Mouse (Mus musculus): ENCODE data around the gene Thra. TPM values are rescaled to one million over a fixed set of nuclear protein-coding genes. Genes with fewer than 3 reads are reported as not detected.

The Thra gene
- polyA plus RNA-seq, 1 experiment from 2014 or later, result 46.8 TPM

GRCm38 (mm10) chr11:98740026-98740392 lies 429 bp upstream of the Thra start:
- 6% methylated on average over 8 of the region's 8 CpGs for WGBS
- no peaks in the 10 kb centered on the region for H3K9me3 ChIP-seq (ENCODE audit: low read depth, low read length)
- H3K36me3 ChIP-seq (ENCODE audit: insufficient read depth), result no peaks in the 10 kb centered on the region
- ATAC-seq (ENCODE audit: insufficient read depth) (peak; percentile 22; the same call in 1 of the 2 replicates), DNase-seq (peak; percentile 70)
- H3K4me3 ChIP-seq (ENCODE audit: low read depth, low read length), result peak overlapping the region; percentile 75
- H3K4me2 ChIP-seq, result peak overlapping the region; percentile 76
- no peaks in the 10 kb centered on the region for H3K27me3 ChIP-seq (ENCODE audit: insufficient read depth, low read length)
- H3K27ac ChIP-seq (ENCODE audit: low read depth), result peak overlapping the region; percentile 95
- TF ChIP-seq CTCF (IDR thresholded peaks at IDR 0.05; ENCODE audit: low read depth), result no peak
- peak overlapping the region; percentile 81 for H3K9ac ChIP-seq
- H3K4me1 ChIP-seq (ENCODE audit: insufficient read depth), result peaks cover 28% of the 10 kb centered on the region

DNA sequence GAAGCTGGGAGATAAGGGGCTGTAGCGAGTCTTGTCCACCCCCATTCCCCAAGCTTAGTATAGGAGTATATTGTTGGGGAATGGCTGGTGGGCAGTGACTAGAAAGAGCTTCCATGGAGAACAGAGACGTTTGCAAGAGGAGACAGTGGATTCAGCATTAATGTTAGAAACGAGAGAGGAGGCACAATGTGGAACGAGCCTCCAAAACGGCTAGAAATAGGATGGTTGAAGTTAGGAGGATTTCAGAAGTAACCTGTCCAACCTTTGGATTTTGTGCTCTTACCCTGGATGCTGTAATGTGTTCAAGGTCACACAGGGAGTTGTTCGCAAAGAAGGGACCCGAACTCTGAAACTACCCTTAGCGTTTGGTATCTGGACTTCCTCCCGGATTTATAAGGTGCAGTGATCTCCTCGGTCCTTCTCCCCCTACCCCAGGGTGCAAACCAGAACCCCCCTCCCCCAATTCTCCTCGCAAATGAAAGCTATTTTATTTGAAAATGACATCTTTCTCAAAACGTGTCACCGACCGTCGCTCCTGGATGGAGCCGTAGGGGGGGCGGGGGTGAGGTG lies 698 bp downstream of the Thra start:
- peak overlapping the region; percentile 75 for H3K4me3 ChIP-seq (ENCODE audit: low read depth, low read length)
- H3K27ac ChIP-seq (ENCODE audit: low read depth), result peak overlapping the region; percentile 95
- H3K4me1 ChIP-seq (ENCODE audit: insufficient read depth), result peaks cover 37% of the 10 kb centered on the region
- H3K27me3 ChIP-seq (ENCODE audit: insufficient read depth, low read length), result no peaks in the 10 kb centered on the region
- no peaks in the 10 kb centered on the region for H3K9me3 ChIP-seq (ENCODE audit: low read depth, low read length)
- DNase-seq (peak; percentile 25), ATAC-seq (ENCODE audit: insufficient read depth) (no peak)
- under 1% methylated on average over 17 of the region's 17 CpGs for WGBS
- no peak for TF ChIP-seq CTCF (IDR thresholded peaks at IDR 0.05; ENCODE audit: low read depth)
- peak overlapping the region; percentile 76 for H3K4me2 ChIP-seq
- H3K36me3 ChIP-seq (ENCODE audit: insufficient read depth), result no peaks in the 10 kb centered on the region
- H3K9ac ChIP-seq, result peak overlapping the region; percentile 81

DNA sequence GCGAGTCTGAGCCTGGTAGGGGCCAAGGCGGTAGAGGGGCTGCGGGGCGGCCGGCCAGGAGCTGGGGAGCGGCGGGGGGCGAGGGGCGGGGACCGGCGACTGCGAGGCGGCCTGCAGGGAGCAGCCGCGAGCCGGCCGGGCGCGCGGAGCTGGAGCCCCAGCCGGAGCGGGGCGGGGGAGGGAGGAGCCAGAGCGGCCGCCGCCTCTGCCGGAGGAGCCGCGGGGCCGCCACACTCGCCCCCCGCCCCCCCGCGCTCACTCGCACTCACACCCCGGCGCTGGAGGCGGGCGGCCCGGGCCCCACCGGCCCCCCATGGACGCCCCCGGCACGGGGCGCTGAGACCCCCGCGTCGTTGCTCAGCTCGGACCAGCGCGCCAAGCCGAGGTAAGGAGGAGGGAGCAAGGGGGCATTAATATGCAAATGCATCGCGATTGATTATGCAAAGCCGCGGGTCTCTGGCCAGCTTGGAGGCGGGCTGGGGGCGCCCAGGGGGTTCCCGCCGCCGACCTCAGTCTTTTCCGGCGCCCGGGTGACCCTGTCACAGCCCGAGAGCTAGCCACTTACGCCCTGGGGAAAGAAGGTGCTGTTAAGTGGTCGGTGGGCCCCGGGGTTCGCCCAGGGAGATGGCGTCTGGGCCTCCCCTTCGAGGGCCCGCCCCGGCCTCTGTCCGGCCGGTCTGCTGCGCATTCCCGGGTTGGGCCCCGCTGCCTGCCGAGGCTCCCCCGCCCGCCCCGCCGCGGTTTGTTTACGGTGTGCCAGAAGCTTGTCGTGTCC lies 1.4 kb downstream of the Thra start:
- Histone ChIP-seq H3K27ac (ENCODE audit: low read depth) (peak overlapping the region; percentile 95), H3K36me3 (ENCODE audit: insufficient read depth) (no peaks in the 10 kb centered on the region), H3K9ac (peak overlapping the region; percentile 81), H3K4me1 (ENCODE audit: insufficient read depth) (peaks cover 44% of the 10 kb centered on the region), H3K9me3 (ENCODE audit: low read depth, low read length) (no peaks in the 10 kb centered on the region), H3K4me3 (ENCODE audit: low read depth, low read length) (peak overlapping the region; percentile 75), H3K4me2 (peak overlapping the region; percentile 76), H3K27me3 (ENCODE audit: insufficient read depth, low read length) (no peaks in the 10 kb centered on the region)
- ATAC-seq (ENCODE audit: insufficient read depth), result peak; percentile 70
- no peak for TF ChIP-seq CTCF (IDR thresholded peaks at IDR 0.05; ENCODE audit: low read depth)
- DNase-seq, result peak; percentile 89
- WGBS, result under 1% methylated on average over 78 of the region's 86 CpGs

DNA sequence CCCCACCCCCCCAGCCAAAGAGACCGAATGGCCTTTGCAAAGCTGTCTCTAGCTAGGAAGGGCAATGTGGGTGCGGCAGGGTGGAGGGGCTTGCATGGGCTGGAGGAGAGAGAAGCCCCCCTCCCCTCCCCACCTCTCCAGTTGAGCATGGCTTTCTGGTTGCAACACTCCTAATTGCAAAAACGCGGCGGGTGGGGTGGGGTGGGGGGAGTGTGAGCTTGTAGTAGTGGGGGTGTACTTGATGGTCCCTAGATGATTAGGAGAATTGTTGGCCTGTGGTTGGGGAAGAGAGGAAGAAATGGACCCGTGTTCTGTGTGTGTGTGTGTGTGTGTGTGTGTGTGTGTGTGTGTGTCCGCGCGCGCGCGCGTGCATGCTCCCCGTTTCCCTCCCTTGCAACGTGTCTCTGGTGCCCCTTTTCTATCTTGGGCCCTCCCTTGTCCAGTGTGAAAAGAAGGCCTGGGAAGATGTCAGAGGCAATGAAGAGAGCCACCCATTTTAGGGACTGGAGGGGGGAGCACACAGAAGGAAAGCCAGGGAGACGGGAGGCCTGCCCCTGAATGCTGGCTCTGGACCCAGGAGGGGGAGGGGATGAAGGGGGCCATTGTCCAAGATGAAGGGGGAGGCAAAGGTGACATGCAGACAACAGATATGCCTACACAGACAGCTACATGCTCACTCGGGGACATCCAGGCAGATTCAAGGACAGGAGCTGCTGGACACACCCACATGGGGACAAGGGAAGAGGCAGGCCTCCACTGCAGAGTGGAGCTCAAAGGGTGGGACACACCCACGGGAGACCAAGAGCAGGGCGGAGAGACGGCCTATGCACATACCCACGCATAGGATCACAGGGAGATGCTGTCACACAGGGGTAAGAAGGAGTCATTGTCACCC lies 2.2 kb downstream of the Thra start:
- 1% methylated on average over 21 of the region's 21 CpGs for WGBS
- DNase-seq, result peak; percentile 25
- peak overlapping the region; percentile 81 for H3K9ac ChIP-seq

GRCm38 (mm10) chr11:98743655-98744345 lies 3.4 kb downstream of the Thra start:
- H3K9me3 ChIP-seq (ENCODE audit: low read depth, low read length), result no peaks in the 10 kb centered on the region
- H3K36me3 ChIP-seq (ENCODE audit: insufficient read depth), result no peaks in the 10 kb centered on the region
- peaks cover 62% of the 10 kb centered on the region for H3K4me1 ChIP-seq (ENCODE audit: insufficient read depth)
- peak overlapping the region; percentile 75 for H3K4me3 ChIP-seq (ENCODE audit: low read depth, low read length)
- DNase-seq, result peak; percentile 86
- WGBS, result 2% methylated on average over 9 of the region's 9 CpGs
- H3K4me2 ChIP-seq, result peak overlapping the region; percentile 76
- no peaks in the 10 kb centered on the region for H3K27me3 ChIP-seq (ENCODE audit: insufficient read depth, low read length)
- TF ChIP-seq CTCF (IDR thresholded peaks at IDR 0.05; ENCODE audit: low read depth), result no peak
- peak; percentile 39 for ATAC-seq (ENCODE audit: insufficient read depth)
- H3K9ac ChIP-seq, result peak overlapping the region; percentile 81
- peak overlapping the region; percentile 95 for H3K27ac ChIP-seq (ENCODE audit: low read depth)

More for the DNA sequence above, 2.2 kb downstream of the Thra start:
- ATAC-seq (ENCODE audit: insufficient read depth), result peak; percentile 6; the same call in 1 of the 2 replicates
- Histone ChIP-seq H3K36me3 (ENCODE audit: insufficient read depth) (no peaks in the 10 kb centered on the region), H3K27ac (ENCODE audit: low read depth) (peak overlapping the region; percentile 95), H3K4me3 (ENCODE audit: low read depth, low read length) (peak overlapping the region; percentile 75), H3K4me1 (ENCODE audit: insufficient read depth) (peaks cover 50% of the 10 kb centered on the region), H3K9me3 (ENCODE audit: low read depth, low read length) (no peaks in the 10 kb centered on the region), H3K27me3 (ENCODE audit: insufficient read depth, low read length) (no peaks in the 10 kb centered on the region), H3K4me2 (peak overlapping the region; percentile 76)
- no peak for TF ChIP-seq CTCF (IDR thresholded peaks at IDR 0.05; ENCODE audit: low read depth)

GRCm38 (mm10) chr11:98744456-98745019 lies 4.1 kb downstream of the Thra start:
- peak; percentile 48 for DNase-seq
- peak overlapping the region; percentile 95 for H3K27ac ChIP-seq (ENCODE audit: low read depth)
- TF ChIP-seq CTCF (IDR thresholded peaks at IDR 0.05; ENCODE audit: low read depth), result no peak
- ATAC-seq (ENCODE audit: insufficient read depth), result no peak
- no peaks in the 10 kb centered on the region for H3K36me3 ChIP-seq (ENCODE audit: insufficient read depth)
- H3K4me1 ChIP-seq (ENCODE audit: insufficient read depth), result peaks cover 69% of the 10 kb centered on the region
- H3K4me2 ChIP-seq, result peak overlapping the region; percentile 76
- peak overlapping the region; percentile 40 for H3K9ac ChIP-seq
- 29% methylated on average over 7 of the region's 7 CpGs for WGBS
- H3K27me3 ChIP-seq (ENCODE audit: insufficient read depth, low read length), result no peaks in the 10 kb centered on the region
- peak overlapping the region; percentile 75 for H3K4me3 ChIP-seq (ENCODE audit: low read depth, low read length)
- no peaks in the 10 kb centered on the region for H3K9me3 ChIP-seq (ENCODE audit: low read depth, low read length)

Measured in lung, embryonic 14.5 days (tissue).